ENCODE assay signal across 18 mouse cellular contexts in the genomic region with DNA sequence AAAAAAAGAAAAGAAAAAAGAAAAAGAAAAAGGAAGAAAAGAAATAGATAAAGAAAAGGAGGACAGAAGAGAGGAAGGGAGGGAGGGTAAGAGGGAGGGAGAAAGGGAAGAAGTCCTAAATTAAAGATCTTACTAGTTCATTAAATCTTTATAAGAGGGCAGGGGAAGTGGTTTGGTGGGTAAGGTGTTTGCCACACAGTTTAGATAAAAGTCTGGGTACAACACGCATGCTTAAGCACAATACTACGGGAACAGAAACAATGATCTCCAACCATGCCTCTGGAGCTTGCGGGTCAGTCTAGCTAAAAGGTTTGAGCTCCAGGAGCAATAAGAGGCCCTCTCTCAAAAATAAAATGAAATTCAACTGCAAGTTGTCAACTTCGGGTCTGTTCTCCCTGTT.
A peak's percentile ranks its signal among the peaks of the same experiment; 100 is the strongest.
DNase-seq lines count a peak whose midpoint lies in the region; TF ChIP-seq lines count a peak whose summit lies in the region.
"Had no signal": no experiment of that assay in that cellular context is flagged by ENCODE, and none has a peak within 500 bp of the region (broad histone marks: within the 10 kb centered on the region; RNA-seq: fewer than 3 reads in every experiment).

No protein-coding gene starts in this region.

- no peak for TF ChIP-seq POLR2A in MEL (IDR thresholded peaks at IDR 0.05; ENCODE audit: control insufficient read depth in 1 of 2, insufficient read depth in 1 of 2, low read depth in 1 of 2, low read length in 2 of 2, poor library complexity in 1 of 2)

- no peaks in the 10 kb centered on the region; a peak in 2 of 4 replicates for H3K36me3 ChIP-seq in MEL (ENCODE audit: control insufficient read depth in 1 of 2, insufficient read depth in 2 of 2, low read length in 2 of 2)
- H3K36me3 ChIP-seq: G1E had no signal

- no peak for TF ChIP-seq RAD21 in MEL (IDR thresholded peaks at IDR 0.05; ENCODE audit: low read depth, low read length)

- no peak overlapping the region for H3K9ac ChIP-seq in MEL (ENCODE audit: control insufficient read depth, low read depth, low read length, poor library complexity, severe bottlenecking)

- DNase-seq in MEL (ENCODE audit: low read depth, low spot score): peak; percentile 47
- peak; percentile 6 for DNase-seq in MEL-GATA-1-ER (ENCODE audit: extremely low read depth, low read depth)
- no peak for DNase-seq in adrenal gland, postnatal 14 days
- no peak for DNase-seq in urinary bladder, postnatal 36 days (ENCODE audit: low spot score in 2 of 2)
- DNase-seq: adrenal gland, adult 2 months; adrenal gland, adult 8-10 months; adrenal gland, postnatal 10 days; adrenal gland, postnatal 25 days; adrenal gland, postnatal 36 days; B cell, adult 2 months; cerebellum, adult 11 months; cerebellum, adult 11-12 months; cerebellum, adult 18-20 months; cerebellum, adult 2 months; cerebellum, adult 8-10 months; cerebellum, adult 9-10 months had no signal

- H3K4me1 ChIP-seq in MEL (ENCODE audit: control insufficient read depth in 1 of 2, insufficient read depth in 2 of 2, low read length in 2 of 2): no peaks in the 10 kb centered on the region

- no peaks in the 10 kb centered on the region for H3K27me3 ChIP-seq in MEL (ENCODE audit: control insufficient read depth in 1 of 2, insufficient read depth in 2 of 2, low read length in 2 of 2)
- H3K27me3 ChIP-seq: CH12.LX had no signal

- no peak for TF ChIP-seq CTCF in MEL (IDR thresholded peaks at IDR 0.05 in 2 of 3, conservative IDR thresholded peaks at IDR 0.05 in 1 of 3; ENCODE audit: control insufficient read depth in 1 of 3, insufficient read depth in 1 of 3, low read depth in 2 of 3, low read length in 3 of 3, poor library complexity in 1 of 3, severe bottlenecking in 1 of 3)

- no peaks in the 10 kb centered on the region for H3K9me3 ChIP-seq in MEL (replicated peaks; ENCODE audit: insufficient read depth, low read length)
- H3K9me3 ChIP-seq: G1E had no signal

- H3K27ac ChIP-seq in MEL (ENCODE audit: control insufficient read depth, low read depth, low read length): no peak overlapping the region

- no peak overlapping the region for H3K4me3 ChIP-seq in MEL (ENCODE audit: control insufficient read depth in 1 of 2, insufficient read depth in 1 of 2, low read depth in 2 of 2, low read length in 2 of 2)

- TF ChIP-seq EP300 in MEL (IDR thresholded peaks at IDR 0.05; ENCODE audit: low read depth in 1 of 2, low read length in 2 of 2): peak in 1 of 2 experiments; percentile 31; a peak in 1 of 4 replicates

- H3K79me2 ChIP-seq in MEL (ENCODE audit: control insufficient read depth, insufficient read depth, low read length, poor library complexity): no peaks in the 10 kb centered on the region

TF ChIP-seq in MEL, 35 proteins besides CTCF, POLR2A, EP300 and RAD21:
- TF ChIP-seq MXI1 (IDR thresholded peaks at IDR 0.05; ENCODE audit: low read depth, low read length): no peak
- TF ChIP-seq RCOR1 (IDR thresholded peaks at IDR 0.05; ENCODE audit: low read depth, low read length): peak; percentile 72
- no peak for TF ChIP-seq POLR2AphosphoS2 (IDR thresholded peaks at IDR 0.05; ENCODE audit: low read length)
- no peak for TF ChIP-seq ZC3H11A (IDR thresholded peaks at IDR 0.05; ENCODE audit: low read depth, low read length)
- no peak for TF ChIP-seq USF2 (IDR thresholded peaks at IDR 0.05; ENCODE audit: borderline replicate concordance in 1 of 2, insufficient read depth in 1 of 2, low read depth in 1 of 2, low read length in 2 of 2)
- TF ChIP-seq SMC3 (IDR thresholded peaks at IDR 0.05; ENCODE audit: low read depth, low read length): no peak
- TF ChIP-seq NELFE (IDR thresholded peaks at IDR 0.05; ENCODE audit: low read depth, low read length): no peak
- TF ChIP-seq UBTF (IDR thresholded peaks at IDR 0.05; ENCODE audit: borderline replicate concordance, insufficient read depth, low read depth, low read length): no peak
- no peak for TF ChIP-seq POLR2AphosphoS5 (IDR thresholded peaks at IDR 0.05; ENCODE audit: borderline replicate concordance, low read depth, low read length)
- peak; percentile 53; the same call in 1 of the 2 replicates for TF ChIP-seq NRF1 (IDR thresholded peaks at IDR 0.05; ENCODE audit: insufficient read depth, low read depth, low read length, poor library complexity, severe bottlenecking)
- TF ChIP-seq TBP (IDR thresholded peaks at IDR 0.05; ENCODE audit: low read depth, low read length): no peak
- TF ChIP-seq MAZ (IDR thresholded peaks at IDR 0.05; ENCODE audit: low read depth, low read length): no peak
- TF ChIP-seq CHD1 (IDR thresholded peaks at IDR 0.05; ENCODE audit: low read depth, low read length): no peak
- no peak for TF ChIP-seq GABPA (IDR thresholded peaks at IDR 0.05; ENCODE audit: low read depth, low read length)
- TF ChIP-seq BHLHE40 (IDR thresholded peaks at IDR 0.05; ENCODE audit: borderline replicate concordance, low read depth, low read length): no peak
- peak; percentile 58 for TF ChIP-seq GATA1 (IDR thresholded peaks at IDR 0.05; ENCODE audit: low read depth, low read length)
- TF ChIP-seq KAT2A (conservative IDR thresholded peaks at IDR 0.05; ENCODE audit: low read depth, low read length): no peak
- no peak for TF ChIP-seq CHD2 (IDR thresholded peaks at IDR 0.05; ENCODE audit: low read length)
- peak; percentile 39; the same call in 1 of the 2 replicates for TF ChIP-seq MAFK (IDR thresholded peaks at IDR 0.05; ENCODE audit: borderline replicate concordance, low read depth, low read length)
- TF ChIP-seq E2F4 (IDR thresholded peaks at IDR 0.05; ENCODE audit: borderline replicate concordance, low read depth, low read length): no peak
- TF ChIP-seq ZNF384 (IDR thresholded peaks at IDR 0.05; ENCODE audit: low read depth, low read length): no peak
- TF ChIP-seq ETS1 (IDR thresholded peaks at IDR 0.05; ENCODE audit: low read depth, low read length): no peak
- no peak for TF ChIP-seq ELF1 (IDR thresholded peaks at IDR 0.05; ENCODE audit: low read depth, low read length)
- no peak for TF ChIP-seq HCFC1 (IDR thresholded peaks at IDR 0.05; ENCODE audit: low read depth, low read length)
- no peak for TF ChIP-seq JUND (IDR thresholded peaks at IDR 0.05; ENCODE audit: low read depth, low read length)
- no peak for TF ChIP-seq MYB (IDR thresholded peaks at IDR 0.05; ENCODE audit: low read depth, low read length)
- no peak for TF ChIP-seq ZMIZ1 (IDR thresholded peaks at IDR 0.05; ENCODE audit: low read depth, low read length)

Comparison
In these comparisons a context has a peak if more than half of its experiments do, and no peak if none do; other contexts are left out.
1. DNase-seq: peak in MEL (single experiment) and MEL-GATA-1-ER (single experiment); none in adrenal gland, postnatal 14 days (single experiment) and urinary bladder, postnatal 36 days (0 of 2).